Mouse (Mus musculus) hindbrain, embryonic 16.5 days (tissue): ENCODE results near the gene Olfr378. TPM values are rescaled to one million over a fixed set of nuclear protein-coding genes. Genes with fewer than 3 reads are reported as not detected.

Experiments
- ATAC-seq: fragments of 200-750 bp; cut with Nextera tagmentation; 2 replicates; pipeline ENCODE4 v1.8.0; 2017; ENCODE audit warnings: moderate TSS enrichment, moderate library complexity
- H3K27ac ChIP-seq: fragments of 300-500 bp; sonication (generic); 2 replicates; pipeline ENCODE4 v1.5.1; 2014; ENCODE audit warnings: low read depth, mild to moderate bottlenecking, control low read depth, low read length, moderate library complexity
- H3K27me3 ChIP-seq: fragments of 300-500 bp; sonication (generic); replicated peaks from 2 replicates; pipeline ENCODE4 v1.6.1; 2014; ENCODE audit warnings: low read length; ENCODE audit not compliant: control insufficient read depth, insufficient read depth
- H3K36me3 ChIP-seq: fragments of 300-500 bp; sonication (generic); 2 replicates; pipeline ENCODE4 v1.6.1; 2014; ENCODE audit warnings: mild to moderate bottlenecking, low read length, moderate library complexity, mixed read lengths; ENCODE audit not compliant: control insufficient read depth, insufficient read depth
- H3K4me1 ChIP-seq: fragments of 300-500 bp; sonication (generic); 2 replicates; pipeline ENCODE4 v1.6.1; 2014; ENCODE audit warnings: low read depth, low read length; ENCODE audit not compliant: control insufficient read depth, insufficient read depth
- H3K4me2 ChIP-seq: fragments of 300-500 bp; sonication (generic); 2 replicates; pipeline ENCODE4 v1.6.1; 2014; ENCODE audit warnings: mild to moderate bottlenecking, low read length, control low read depth, moderate library complexity
- H3K4me3 ChIP-seq: fragments of 300-500 bp; sonication (generic); 2 replicates; pipeline ENCODE4 v1.5.1; 2014; ENCODE audit warnings: mild to moderate bottlenecking, low read length, control low read depth, moderate library complexity
- H3K9ac ChIP-seq: fragments of 300-500 bp; sonication (generic); 2 replicates; pipeline ENCODE4 v1.6.1; 2014; ENCODE audit warnings: low read depth, mild to moderate bottlenecking, control low read depth, low read length, moderate library complexity
- H3K9me3 ChIP-seq: fragments of 300-500 bp; sonication (generic); 2 replicates; pipeline ENCODE4 v1.6.1; 2014; ENCODE audit warnings: mild to moderate bottlenecking, low read length, moderate library complexity; ENCODE audit not compliant: control insufficient read depth
- WGBS: fragments of 180-500 bp; shearing (Covaris S2); extraction: QIAGEN DNeasy Blood & Tissue Kit; methylation state at CpG from one replicate; pipeline ENCODE4 v1.1.7; 2014; 5-methylcytosine and 5-hydroxymethylcytosine counted together
- polyA plus RNA-seq: library from polyadenylated mRNA; unstranded; fragments of >200 nt; fragmentation: Nextera tagmentation; extraction: Ambion mirVana; gene quantifications from 2 replicates; pipeline ENCODE4 v1.2.1, GENCODE M21; 2015

Olfr378 gene
- polyA plus RNA-seq: not detected in 2 replicates

DNA sequence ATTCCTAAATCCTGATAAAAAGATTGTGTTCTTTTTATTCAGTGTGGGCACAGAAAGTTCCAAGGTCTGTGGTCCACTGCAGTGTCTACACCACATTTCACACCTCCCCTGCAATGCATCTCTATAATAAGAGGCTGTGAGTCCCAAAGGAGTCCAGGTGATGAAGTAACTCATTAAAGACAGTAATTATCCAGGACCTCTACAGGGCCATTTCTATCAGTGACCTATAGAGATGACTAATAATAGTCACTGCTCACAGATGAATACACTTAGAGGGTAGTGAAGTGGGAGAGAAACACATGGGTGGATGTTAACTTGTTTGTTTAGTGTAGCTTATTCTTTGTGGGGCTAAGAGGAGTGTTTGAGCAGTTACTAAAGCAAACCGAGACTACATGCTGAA, at the start of gene Olfr378:
Gene Olfr378 (minus strand): TSS at position 101 of the 400 bp plus-strand sequence.
- Histone ChIP-seq H3K9me3 (no peaks in the 10 kb centered on the region), H3K4me3 (no peak within 1 kb of the TSS), H3K36me3 (no peaks in the 10 kb centered on the region), H3K27me3 (no peaks in the 10 kb centered on the region), H3K4me1 (no peaks in the 10 kb centered on the region), H3K4me2 (no peak within 1 kb of the TSS), H3K27ac (no peak within 1 kb of the TSS), H3K9ac (no peak within 1 kb of the TSS)
- no peak for ATAC-seq
- WGBS: 97% methylated on average over 1 of the region's 1 CpGs

GRCm38 (mm10) chr11:73457408-73457807, 29.1 kb upstream of the Olfr378 start, which contains the start of gene Olfr380:
Olfr380 (minus strand) TSS chr11:73457508.
- no peak within 1 kb of the TSS for H3K27ac ChIP-seq
- H3K4me2 ChIP-seq: no peak within 1 kb of the TSS
- no peaks in the 10 kb centered on the region for H3K36me3 ChIP-seq
- H3K4me1 ChIP-seq: no peaks in the 10 kb centered on the region
- H3K9ac ChIP-seq: no peak within 1 kb of the TSS
- no peak within 1 kb of the TSS for H3K4me3 ChIP-seq
- H3K9me3 ChIP-seq: 0 out of 2 replicates have a peak, but pooled peaks cover 3% of the 10 kb centered on the region
- H3K27me3 ChIP-seq: no peaks in the 10 kb centered on the region
- 89% methylated on average over 1 of the region's 1 CpGs for WGBS
- no peak for ATAC-seq

DNA sequence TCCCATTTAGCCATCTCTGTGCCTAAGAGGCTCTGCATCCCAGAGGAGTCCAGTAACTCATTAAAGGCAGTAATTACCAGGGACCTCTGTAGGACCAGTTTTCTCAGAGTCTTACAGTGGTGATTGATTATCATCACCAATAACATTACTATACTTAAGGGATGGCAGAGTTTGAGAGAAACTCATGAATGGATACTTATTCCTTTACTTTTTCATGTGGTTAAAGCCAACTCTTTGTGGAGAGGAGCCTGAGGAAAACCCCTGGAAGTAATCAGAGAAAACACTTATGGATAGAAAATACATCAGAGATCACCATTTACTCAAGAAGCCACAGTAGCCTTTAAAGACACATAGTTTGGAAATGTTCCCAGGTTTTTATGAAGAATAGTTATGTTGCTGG, 28.8 kb downstream of the Olfr378 start, which contains the start of gene Olfr1:
Gene Olfr1 (minus strand): TSS at position 101 of the 400 bp plus-strand sequence.
- H3K27me3 ChIP-seq: no peaks in the 10 kb centered on the region

DNA sequence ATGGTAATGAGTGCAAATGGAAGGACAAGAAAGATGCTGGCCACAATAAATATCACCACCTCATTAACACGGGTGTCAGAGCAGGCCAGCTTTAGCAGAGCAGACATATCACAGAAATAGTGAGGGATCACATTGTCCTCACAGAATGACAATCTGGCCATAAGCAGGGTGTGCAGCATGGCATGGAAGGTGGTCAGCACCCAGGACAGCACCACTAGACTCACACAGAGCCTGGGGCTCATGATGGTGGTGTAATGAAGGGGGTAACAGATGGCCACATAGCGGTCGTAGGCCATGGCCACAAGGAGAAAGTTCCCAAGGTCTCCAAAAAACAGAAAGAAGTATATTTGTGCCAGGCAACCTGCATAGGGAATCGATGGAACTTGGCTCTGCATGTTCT, 32.9 kb downstream of the Olfr378 start:
- 71% methylated on average over 4 of the region's 4 CpGs for WGBS
- Histone ChIP-seq H3K9ac (no peak overlapping the region), H3K36me3 (no peaks in the 10 kb centered on the region), H3K27ac (no peak overlapping the region), H3K4me2 (no peak overlapping the region), H3K9me3 (no peaks in the 10 kb centered on the region), H3K4me1 (no peaks in the 10 kb centered on the region), H3K4me3 (no peak overlapping the region), H3K27me3 (no peaks in the 10 kb centered on the region)
- ATAC-seq: no peak

More for the DNA sequence above, 28.8 kb downstream of the Olfr378 start, which contains the start of gene Olfr1:
- Histone ChIP-seq H3K9me3 (no peaks in the 10 kb centered on the region), H3K36me3 (no peaks in the 10 kb centered on the region), H3K4me1 (no peaks in the 10 kb centered on the region), H3K27ac (no peak within 1 kb of the TSS), H3K4me3 (no peak within 1 kb of the TSS), H3K4me2 (no peak within 1 kb of the TSS), H3K9ac (no peak within 1 kb of the TSS)
- no peak for ATAC-seq

Other genes with a start within 250 kb of the Olfr378 start
- gene Ctns, start 229.4 kb downstream of the Olfr378 start, polyA plus RNA-seq: 17.4 and 21.5 TPM in 2 replicates
- gene Shpk, start 229.0 kb downstream of the Olfr378 start, polyA plus RNA-seq: 2.5 and 3.0 TPM in 2 replicates
- gene Trpv1, start 194.2 kb downstream of the Olfr378 start, polyA plus RNA-seq: 0.31 and 0.40 TPM in 2 replicates
- gene Trpv3, start 161.1 kb downstream of the Olfr378 start, polyA plus RNA-seq: 0.34 TPM in 2 replicates
- 2.7 and 4.6 TPM in 2 replicates for gene Aspa, start 98.9 kb downstream of the Olfr378 start, polyA plus RNA-seq
- not detected in 2 replicates for gene Gm49340, start 98.7 kb downstream of the Olfr378 start, polyA plus RNA-seq
- gene Spata22, start 98.7 kb downstream of the Olfr378 start, polyA plus RNA-seq: 0.12 and 0.20 TPM in 2 replicates
- not detected in 2 replicates for gene Olfr20, start 77.7 kb downstream of the Olfr378 start, polyA plus RNA-seq
- not detected in 2 replicates for gene Olfr376, start 57.2 kb downstream of the Olfr378 start, polyA plus RNA-seq
- not detected in 2 replicates for gene Olfr1, start 28.9 kb downstream of the Olfr378 start, polyA plus RNA-seq
- gene Olfr380, start 29.0 kb upstream of the Olfr378 start, polyA plus RNA-seq: not detected in 2 replicates
- not detected in 2 replicates for gene Olfr381, start 63.1 kb upstream of the Olfr378 start, polyA plus RNA-seq
- not detected in 2 replicates for gene Olfr382, start 88.7 kb upstream of the Olfr378 start, polyA plus RNA-seq
- not detected in 2 replicates for gene Olfr385, start 164.5 kb upstream of the Olfr378 start, polyA plus RNA-seq
- not detected in 2 replicates for gene Olfr384, start 170.1 kb upstream of the Olfr378 start, polyA plus RNA-seq